Mouse (Mus musculus) embryonic fibroblast, embryonic 13.5 days (primary cell): ENCODE results near the gene H2-DMb1. TPM values are rescaled to one million over a fixed set of nuclear protein-coding genes. Genes with fewer than 3 reads are reported as not detected.

ENCODE experiments used
- H3K27ac ChIP-seq: 2 replicates; pipeline ENCODE4 v1.5.1; 2012; ENCODE audit warnings: low read length, control low read depth, inconsistent platforms; ENCODE audit not compliant: insufficient read depth
- H3K4me1 ChIP-seq: 2 replicates; pipeline ENCODE4 v1.6.1; 2011; ENCODE audit warnings: low read length; ENCODE audit not compliant: control insufficient read depth, insufficient read depth
- H3K4me3 ChIP-seq: 2 replicates; pipeline ENCODE4 v1.5.1; 2011; ENCODE audit warnings: mild to moderate bottlenecking, control low read depth, low read length; ENCODE audit not compliant: insufficient read depth
- CTCF ChIP-seq: IDR thresholded peaks from 2 replicates; pipeline ENCODE4 v1.5.1; 2011; ENCODE audit warnings: mild to moderate bottlenecking, control low read depth, low read length, moderate library complexity, borderline replicate concordance; ENCODE audit not compliant: insufficient read depth
- POLR2A ChIP-seq: IDR thresholded peaks from 2 replicates; pipeline ENCODE4 v1.6.1; 2011; ENCODE audit warnings: low read depth, mild to moderate bottlenecking, control low read depth, low read length, moderate library complexity
- polyA plus RNA-seq: library from polyadenylated mRNA; stranded (reverse); fragments of >200 nt; gene quantifications from 2 replicates; pipeline ENCODE4 v1.2.4, GENCODE M21; 2011; ENCODE audit warnings: low read depth; ENCODE audit not compliant: missing spikeins, insufficient read length

Gene H2-DMb1
- polyA plus RNA-seq, 1 experiment: 2.4 TPM

- no peak for TF ChIP-seq POLR2A
- TF ChIP-seq CTCF: no peak
- Histone ChIP-seq H3K4me1 (no peaks in the 10 kb centered on the region), H3K4me3 (no peak overlapping the region), H3K27ac (no peak overlapping the region)
Observed at GRCm38 (mm10) chr17:34192852-34193251, 40.0 kb downstream of the H2-DMb1 start.

GRCm38 (mm10) chr17:34193468-34193867, 40.6 kb downstream of the H2-DMb1 start:
- H3K27ac ChIP-seq: no peak overlapping the region
- no peaks in the 10 kb centered on the region for H3K4me1 ChIP-seq
- H3K4me3 ChIP-seq: no peak overlapping the region
- TF ChIP-seq CTCF (no peak), POLR2A (no peak)

- H3K4me3 ChIP-seq: no peak overlapping the region
- TF ChIP-seq POLR2A (no peak), CTCF (no peak)
Observed at GRCm38 (mm10) chr17:34194723-34195122, 41.9 kb downstream of the H2-DMb1 start.

GRCm38 (mm10) chr17:34196491-34196890, 43.6 kb downstream of the H2-DMb1 start:
- Histone ChIP-seq H3K4me3 (no peak overlapping the region), H3K27ac (no peak overlapping the region), H3K4me1 (no peaks in the 10 kb centered on the region)
- TF ChIP-seq POLR2A: no peak
- no peak for TF ChIP-seq CTCF

More at GRCm38 (mm10) chr17:34194723-34195122, 41.9 kb downstream of the H2-DMb1 start:
- no peaks in the 10 kb centered on the region for H3K4me1 ChIP-seq
- H3K27ac ChIP-seq: no peak overlapping the region

- TF ChIP-seq POLR2A (0 out of 2 replicates have a peak, but pooled peaks have one; percentile 40), CTCF (no peak)
- H3K27ac ChIP-seq: no peak within 1 kb of the TSS
- no peaks in the 10 kb centered on the region for H3K4me1 ChIP-seq
- peak within 1 kb of the TSS; percentile 47 for H3K4me3 ChIP-seq
Observed at GRCm38 (mm10) chr17:34196941-34197894, 44.3 kb downstream of the H2-DMb1 start, which contains the start of gene Psmb8. Gene Psmb8, plus strand, starts transcription at chr17:34197721.

- no peak overlapping the region for H3K27ac ChIP-seq
- peak overlapping the region; percentile 47 for H3K4me3 ChIP-seq
- H3K4me1 ChIP-seq: no peaks in the 10 kb centered on the region
- peak; percentile 35; the same call in 1 of the 2 replicates for TF ChIP-seq POLR2A
- TF ChIP-seq CTCF: no peak
Observed at GRCm38 (mm10) chr17:34197904-34198520, 45.1 kb downstream of the H2-DMb1 start.

- TF ChIP-seq CTCF: no peak
- TF ChIP-seq POLR2A: no peak
- no peak overlapping the region for H3K27ac ChIP-seq
- peak overlapping the region; percentile 47 for H3K4me3 ChIP-seq
- no peaks in the 10 kb centered on the region for H3K4me1 ChIP-seq
Observed at GRCm38 (mm10) chr17:34198521-34198912, 45.6 kb downstream of the H2-DMb1 start.

- TF ChIP-seq POLR2A: no peak
- no peak for TF ChIP-seq CTCF
- Histone ChIP-seq H3K4me3 (no peak overlapping the region), H3K4me1 (no peaks in the 10 kb centered on the region), H3K27ac (no peak overlapping the region)
Observed at GRCm38 (mm10) chr17:34199050-34199619, 46.3 kb downstream of the H2-DMb1 start.

GRCm38 (mm10) chr17:34200047-34200446, 47.2 kb downstream of the H2-DMb1 start:
- TF ChIP-seq POLR2A: no peak
- TF ChIP-seq CTCF: no peak

More at GRCm38 (mm10) chr17:34200047-34200446, 47.2 kb downstream of the H2-DMb1 start:
- Histone ChIP-seq H3K4me1 (no peaks in the 10 kb centered on the region), H3K27ac (no peak overlapping the region), H3K4me3 (no peak overlapping the region)
